Mouse (Mus musculus): ENCODE results near the gene Mfsd12. TPM values are rescaled to one million over a fixed set of nuclear protein-coding genes. Genes with fewer than 3 reads are reported as not detected.

The Mfsd12 gene
- polyA plus RNA-seq, 1 experiment from 2014 or later: 13.6 TPM

DNA sequence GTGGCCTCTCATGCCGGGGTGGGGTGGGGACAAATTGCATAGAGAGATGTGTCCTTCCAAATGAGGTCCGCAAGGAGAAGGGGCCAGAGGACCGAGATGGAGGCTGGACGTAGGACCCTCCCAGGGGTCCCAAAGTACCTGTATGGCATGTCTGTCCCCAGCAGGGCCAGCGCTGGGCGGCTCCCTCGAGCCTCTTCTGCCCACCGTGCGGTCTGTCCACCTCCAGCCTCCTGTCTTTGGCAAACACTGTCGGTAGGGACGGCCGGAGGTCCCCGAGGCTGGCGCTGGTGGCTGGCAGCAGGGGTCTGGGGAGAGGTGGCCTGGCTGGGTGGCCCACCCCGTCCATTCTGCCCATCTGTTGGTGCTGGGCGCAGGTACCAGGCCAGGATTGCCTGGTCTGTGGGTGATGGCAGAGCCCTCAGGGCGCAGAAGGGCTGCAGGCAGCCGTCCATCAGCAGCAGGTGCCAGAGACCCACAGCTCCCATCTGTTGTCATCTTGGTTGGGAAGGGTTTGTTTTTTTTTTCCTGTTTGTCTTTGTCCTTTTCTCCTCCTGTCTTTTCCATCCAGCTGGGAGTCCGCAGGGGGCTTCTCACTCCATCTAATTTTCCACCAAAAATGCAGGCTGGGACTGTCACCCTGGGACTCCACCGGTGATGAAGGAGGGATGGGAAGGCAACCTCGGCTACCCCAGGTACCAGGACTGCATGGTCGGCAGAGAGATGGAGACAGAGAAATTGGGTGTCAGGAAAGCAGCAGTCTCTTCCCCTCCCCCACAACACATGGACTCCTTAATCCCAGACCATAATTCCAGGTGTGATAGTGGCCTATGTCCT lies 43.3 kb downstream of the Mfsd12 start:
- Histone ChIP-seq H3K27ac (peak overlapping the region; percentile 92; the same call in 1 of the 2 replicates), H3K9ac (no peak overlapping the region; the same call in 1 of the 2 replicates), H3K4me3 (no peak overlapping the region), H3K4me1 (peaks cover 56% of the 10 kb centered on the region), H3K27me3 (0 out of 2 replicates have a peak, but pooled peaks cover 3% of the 10 kb centered on the region), H3K36me3 (peaks cover 63% of the 10 kb centered on the region), H3K9me3 (no peaks in the 10 kb centered on the region), H3K4me2 (replicated peaks) (peak overlapping the region; percentile 0; the same call in 1 of the 2 replicates)
- WGBS: 48% methylated on average over 22 of the region's 22 CpGs
- ATAC-seq (ENCODE audit: low FRiP score, low read depth): no peak

- H3K4me1 ChIP-seq: peaks cover 56% of the 10 kb centered on the region
- peak overlapping the region; percentile 92 for H3K27ac ChIP-seq
- no peak overlapping the region for H3K4me3 ChIP-seq
- 0 out of 2 replicates have a peak, but pooled peaks cover 6% of the 10 kb centered on the region for H3K27me3 ChIP-seq
- no peak overlapping the region for H3K9ac ChIP-seq
- H3K4me2 ChIP-seq (replicated peaks): peak overlapping the region; percentile 49
- H3K36me3 ChIP-seq: peaks cover 69% of the 10 kb centered on the region
- ATAC-seq (ENCODE audit: low FRiP score, low read depth): 0 out of 2 replicates have a peak, but pooled peaks have one; percentile 2
- WGBS: 33% methylated on average over 10 of the region's 10 CpGs
- no peaks in the 10 kb centered on the region for H3K9me3 ChIP-seq
Measured at GRCm38 (mm10) chr10:81401205-81401520, 43.9 kb downstream of the Mfsd12 start.

DNA sequence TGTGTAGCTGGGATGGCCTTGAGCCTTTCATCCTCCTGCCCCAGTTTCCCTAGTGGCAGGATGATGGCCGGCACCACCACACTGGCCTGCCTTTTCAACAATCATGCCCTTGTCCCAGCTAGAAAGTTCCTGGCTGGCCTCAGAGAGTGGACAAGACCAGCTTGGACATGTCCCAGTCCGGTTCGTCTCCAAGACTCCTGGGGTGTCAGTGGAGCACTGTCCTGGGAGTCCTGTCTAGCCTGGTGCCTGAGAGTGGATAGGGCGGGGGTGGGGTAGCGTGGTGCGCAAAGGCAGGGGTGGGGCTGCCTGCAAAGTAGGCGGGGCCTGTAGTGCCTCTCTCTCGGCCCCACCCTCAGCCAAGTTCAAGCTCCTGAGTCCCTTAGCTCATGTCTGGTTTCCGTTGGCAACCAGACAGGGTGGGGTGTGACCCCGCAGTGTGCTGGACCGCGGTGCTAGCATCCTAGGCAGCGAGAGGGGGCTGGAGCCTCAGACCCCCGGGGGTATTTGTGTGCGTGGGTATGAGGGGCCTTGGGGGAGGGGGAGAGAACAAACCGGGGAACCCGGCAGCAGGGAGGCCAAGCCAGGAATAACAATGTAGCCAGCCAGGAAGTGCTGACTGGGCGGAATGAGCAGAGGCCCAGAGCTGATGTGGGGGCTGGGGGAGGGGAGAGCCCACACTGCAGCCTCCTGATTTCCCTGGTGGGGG lies 44.4 kb downstream of the Mfsd12 start:
- peak overlapping the region; percentile 32; the same call in 1 of the 2 replicates for H3K9ac ChIP-seq

GRCm38 (mm10) chr10:81402227-81402765 lies 45.0 kb downstream of the Mfsd12 start:
- peak; percentile 12 for ATAC-seq (ENCODE audit: low FRiP score, low read depth)
- 21% methylated on average over 7 of the region's 7 CpGs for WGBS
- Histone ChIP-seq H3K36me3 (peaks cover 74% of the 10 kb centered on the region), H3K4me2 (replicated peaks) (peak overlapping the region; percentile 49), H3K27me3 (0 out of 2 replicates have a peak, but pooled peaks cover 10% of the 10 kb centered on the region), H3K9me3 (no peaks in the 10 kb centered on the region), H3K9ac (peak overlapping the region; percentile 50), H3K4me1 (peaks cover 68% of the 10 kb centered on the region), H3K27ac (peak overlapping the region; percentile 92), H3K4me3 (peak overlapping the region; percentile 17; the same call in 1 of the 2 replicates)

More for the DNA sequence above, 44.4 kb downstream of the Mfsd12 start:
- 9% methylated on average over 18 of the region's 18 CpGs for WGBS
- Histone ChIP-seq H3K27me3 (0 out of 2 replicates have a peak, but pooled peaks cover 6% of the 10 kb centered on the region), H3K4me2 (replicated peaks) (peak overlapping the region; percentile 49), H3K4me1 (peaks cover 61% of the 10 kb centered on the region), H3K9me3 (no peaks in the 10 kb centered on the region), H3K4me3 (peak overlapping the region; percentile 17), H3K27ac (peak overlapping the region; percentile 92), H3K36me3 (peaks cover 71% of the 10 kb centered on the region)
- peak; percentile 89 for ATAC-seq (ENCODE audit: low FRiP score, low read depth)

- Histone ChIP-seq H3K9me3 (no peaks in the 10 kb centered on the region), H3K4me3 (no peak overlapping the region), H3K9ac (peak overlapping the region; percentile 31; the same call in 1 of the 2 replicates), H3K36me3 (peaks cover 77% of the 10 kb centered on the region), H3K27me3 (peaks cover 21% of the 10 kb centered on the region), H3K4me2 (replicated peaks) (0 out of 2 replicates have a peak overlapping the region, but pooled peaks have one; percentile 49), H3K27ac (peak overlapping the region; percentile 92), H3K4me1 (peaks cover 80% of the 10 kb centered on the region)
- no peak for ATAC-seq (ENCODE audit: low FRiP score, low read depth)
- 60% methylated on average over 10 of the region's 10 CpGs for WGBS
Measured at GRCm38 (mm10) chr10:81403511-81403910, 46.2 kb downstream of the Mfsd12 start.

DNA sequence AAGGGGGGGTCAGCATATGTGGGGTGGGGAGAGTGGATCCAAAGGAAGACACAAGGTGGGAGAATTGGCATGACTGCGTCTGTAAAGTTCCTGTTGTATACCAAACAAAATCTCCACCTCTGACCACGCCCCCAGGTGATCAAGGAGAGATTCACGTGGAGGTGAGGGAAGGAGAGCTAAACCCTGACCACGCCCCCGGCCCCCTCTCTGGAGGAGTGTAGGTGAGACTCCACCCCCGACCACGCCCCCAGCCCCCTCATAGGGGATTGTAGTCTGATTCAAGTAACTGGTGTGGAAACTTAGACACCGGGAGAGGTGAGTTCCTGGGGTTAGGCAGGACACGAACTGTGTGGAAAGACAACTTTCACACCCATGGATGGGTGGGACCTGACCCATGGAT lies 46.8 kb downstream of the Mfsd12 start:
- Histone ChIP-seq H3K27me3 (peaks cover 24% of the 10 kb centered on the region), H3K4me1 (peaks cover 85% of the 10 kb centered on the region), H3K36me3 (peaks cover 75% of the 10 kb centered on the region), H3K27ac (no peak overlapping the region), H3K9me3 (no peaks in the 10 kb centered on the region), H3K4me2 (replicated peaks) (no peak overlapping the region), H3K9ac (no peak overlapping the region), H3K4me3 (no peak overlapping the region)
- WGBS: 11% methylated on average over 9 of the region's 9 CpGs
- no peak for ATAC-seq (ENCODE audit: low FRiP score, low read depth)

- Histone ChIP-seq H3K4me3 (no peak overlapping the region), H3K9ac (no peak overlapping the region), H3K4me1 (peaks cover 87% of the 10 kb centered on the region), H3K4me2 (replicated peaks) (no peak overlapping the region), H3K36me3 (peaks cover 69% of the 10 kb centered on the region), H3K27me3 (peaks cover 24% of the 10 kb centered on the region), H3K27ac (no peak overlapping the region; the same call in 1 of the 2 replicates), H3K9me3 (no peaks in the 10 kb centered on the region)
- ATAC-seq (ENCODE audit: low FRiP score, low read depth): no peak
- 61% methylated on average over 18 of the region's 18 CpGs for WGBS
Measured at GRCm38 (mm10) chr10:81404720-81405119, 47.4 kb downstream of the Mfsd12 start.

GRCm38 (mm10) chr10:81405588-81406201 lies 48.4 kb downstream of the Mfsd12 start:
- Histone ChIP-seq H3K9ac (no peak overlapping the region), H3K27me3 (peaks cover 24% of the 10 kb centered on the region), H3K27ac (0 out of 2 replicates have a peak overlapping the region, but pooled peaks have one; percentile 0), H3K4me3 (no peak overlapping the region), H3K36me3 (peaks cover 60% of the 10 kb centered on the region), H3K4me1 (peaks cover 87% of the 10 kb centered on the region), H3K4me2 (replicated peaks) (peak overlapping the region; percentile 53; the same call in 1 of the 2 replicates), H3K9me3 (no peaks in the 10 kb centered on the region)
- ATAC-seq (ENCODE audit: low FRiP score, low read depth): no peak
- 49% methylated on average over 13 of the region's 13 CpGs for WGBS

DNA sequence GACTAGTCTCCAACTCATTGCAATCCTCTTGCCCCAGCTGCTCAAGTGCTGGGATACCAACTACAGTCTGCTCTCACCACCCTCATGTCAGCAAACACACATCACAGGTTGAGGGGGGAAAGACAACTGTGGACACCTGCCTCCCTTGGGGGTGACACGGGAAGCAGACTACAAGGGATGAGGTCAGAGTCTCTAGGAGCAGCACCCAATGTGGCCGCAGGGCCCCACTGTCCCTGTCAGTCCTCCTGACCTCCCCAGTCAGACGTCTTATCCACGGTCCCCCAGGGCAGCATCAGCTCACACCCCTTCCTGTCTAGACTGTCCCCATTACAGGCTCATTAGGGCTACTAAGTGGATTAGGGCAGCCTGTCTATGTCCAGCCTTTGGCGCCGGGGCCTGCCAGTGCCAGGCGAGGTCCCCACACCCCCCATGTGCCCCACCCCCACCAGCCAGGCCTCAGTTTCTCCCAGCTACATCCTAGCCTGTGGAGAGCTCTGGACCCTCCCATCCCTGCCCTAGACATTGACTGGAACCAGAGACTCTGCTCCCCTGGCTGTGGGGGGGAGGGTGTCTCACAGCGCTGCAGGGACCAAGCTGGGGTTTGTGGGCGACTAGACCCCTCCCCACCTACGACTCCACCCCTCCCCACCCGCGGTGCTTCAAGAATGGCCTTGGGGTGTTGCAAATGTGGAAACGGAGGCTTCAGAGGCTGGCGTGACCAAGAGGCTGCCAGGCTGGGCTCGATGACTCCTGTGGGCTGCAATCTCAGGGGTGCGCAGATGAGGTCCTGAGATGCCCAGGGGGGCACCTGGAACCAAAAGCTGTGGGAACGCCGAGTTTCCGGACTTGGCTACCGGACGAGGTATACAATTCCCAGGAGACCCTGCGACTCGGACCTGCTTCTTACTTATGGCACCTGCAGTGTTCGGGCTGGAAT lies 49.5 kb downstream of the Mfsd12 start:
- ATAC-seq (ENCODE audit: low FRiP score, low read depth): no peak
- WGBS: 18% methylated on average over 24 of the region's 24 CpGs
- Histone ChIP-seq H3K4me1 (peaks cover 87% of the 10 kb centered on the region), H3K9ac (peak overlapping the region; percentile 35; the same call in 1 of the 2 replicates), H3K9me3 (no peaks in the 10 kb centered on the region), H3K4me3 (peak overlapping the region; percentile 29), H3K27me3 (peaks cover 24% of the 10 kb centered on the region), H3K27ac (peak overlapping the region; percentile 55; the same call in 1 of the 2 replicates), H3K36me3 (peaks cover 61% of the 10 kb centered on the region), H3K4me2 (replicated peaks) (peak overlapping the region; percentile 53)

DNA sequence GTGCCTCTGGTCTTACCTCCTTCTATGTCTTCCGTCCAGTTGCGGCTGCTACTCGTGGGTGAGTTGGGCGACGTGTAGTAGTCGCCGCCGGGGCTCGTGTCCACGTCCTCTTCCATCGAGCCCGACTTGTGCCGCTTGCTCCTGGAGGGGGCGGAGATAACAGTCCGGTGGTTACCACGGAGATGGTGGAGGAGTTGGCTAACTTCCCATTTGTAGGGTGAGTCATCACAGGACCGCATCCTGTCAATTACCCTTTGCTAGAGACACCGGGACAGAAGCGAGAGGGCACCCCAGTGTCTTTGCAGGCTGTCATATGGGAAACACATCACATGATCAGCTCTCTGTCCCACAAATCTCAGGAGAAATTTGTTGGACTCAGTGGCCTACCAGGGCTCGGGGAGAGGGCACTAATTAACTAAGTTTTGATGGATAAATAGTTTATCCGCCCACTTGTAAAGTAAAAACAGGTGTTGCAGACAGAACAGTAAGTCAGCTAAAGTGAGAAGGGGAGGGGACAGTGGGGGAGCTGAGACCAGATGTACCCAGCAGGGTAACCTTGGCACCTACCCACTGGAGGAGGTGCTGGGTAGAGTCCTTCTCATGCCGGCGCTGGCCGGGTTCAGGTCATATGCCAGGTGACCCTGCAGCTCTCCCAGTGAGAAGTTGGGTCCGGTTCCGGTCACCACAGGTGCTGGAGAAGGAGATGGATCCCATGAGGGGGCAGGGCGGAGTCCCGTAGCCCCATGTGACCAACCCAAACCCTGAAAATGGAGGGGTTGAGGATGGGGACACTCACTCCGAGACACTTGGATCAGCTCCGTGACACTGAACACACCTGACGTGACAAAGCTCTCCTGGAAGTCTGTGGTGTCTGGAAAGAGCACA lies 50.5 kb downstream of the Mfsd12 start:
- 0 out of 2 replicates have a peak, but pooled peaks have one; percentile 3 for ATAC-seq (ENCODE audit: low FRiP score, low read depth)
- peak overlapping the region; percentile 53 for H3K4me2 ChIP-seq (replicated peaks)
- peaks cover 68% of the 10 kb centered on the region for H3K36me3 ChIP-seq
- 18% methylated on average over 31 of the region's 31 CpGs for WGBS
- H3K9me3 ChIP-seq: no peaks in the 10 kb centered on the region
- peak overlapping the region; percentile 29 for H3K4me3 ChIP-seq
- H3K4me1 ChIP-seq: peaks cover 87% of the 10 kb centered on the region
- H3K27me3 ChIP-seq: peaks cover 24% of the 10 kb centered on the region
- peak overlapping the region; percentile 35 for H3K9ac ChIP-seq
- peak overlapping the region; percentile 55; the same call in 1 of the 2 replicates for H3K27ac ChIP-seq
